Mouse (Mus musculus) adrenal gland, adult (tissue): ENCODE measurements around the gene Mydgf.

Source experiments
- DNase-seq, 2 experiments: peaks; one replicate each; pipeline ENCODE4 v3.0.0; 2022 to 2023; ENCODE audit warnings: low spot score in 1 of 2; ENCODE audit not compliant: inconsistent age in 2 of 2

Gene Mydgf

DNA sequence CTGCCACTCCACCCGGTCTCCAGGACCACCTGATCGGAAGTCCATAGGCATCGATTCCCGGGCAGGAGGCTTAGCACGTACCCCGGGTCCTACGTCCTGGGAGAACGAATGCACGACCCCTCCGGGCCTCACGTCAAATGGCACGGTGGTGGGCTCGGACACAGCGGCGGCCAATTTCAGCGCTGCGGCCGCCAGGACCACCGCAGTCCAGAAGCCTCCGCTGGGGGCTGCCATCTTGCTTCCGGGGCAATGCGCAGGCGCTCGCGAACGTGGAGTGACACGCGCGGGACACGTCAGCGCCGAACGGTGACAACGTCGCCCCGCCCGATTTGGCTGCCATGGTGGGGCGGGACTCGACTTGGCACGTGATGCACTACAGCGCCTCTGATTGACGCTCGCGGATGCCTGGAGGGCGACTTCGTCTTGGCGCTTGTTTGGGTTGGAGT lies at the start of gene Mydgf:
Gene Mydgf (minus strand): TSS at position 263 of the 446 bp plus-strand sequence.
- DNase-seq, result peak; percentile 96 to 98

DNA sequence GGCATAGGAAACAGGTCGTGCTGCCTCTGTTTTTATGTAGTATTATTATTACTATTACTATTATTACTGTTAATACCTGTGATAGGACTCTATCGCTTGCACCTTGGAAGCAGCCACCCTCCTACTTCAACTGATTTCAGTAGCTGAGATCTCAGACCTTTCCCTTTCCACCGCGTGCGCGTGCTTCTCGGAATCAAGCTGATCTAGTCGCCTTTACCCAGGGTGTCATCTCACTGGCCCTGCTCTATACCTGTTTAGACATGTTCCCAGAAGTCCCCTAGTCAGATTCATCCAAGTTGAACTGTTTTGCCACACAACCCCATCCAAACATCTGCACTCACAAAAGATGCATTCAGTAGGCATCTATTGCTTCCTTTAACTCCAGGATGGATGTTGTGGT lies 49.7 kb upstream of the Mydgf start:
- DNase-seq, result no peak

DNA sequence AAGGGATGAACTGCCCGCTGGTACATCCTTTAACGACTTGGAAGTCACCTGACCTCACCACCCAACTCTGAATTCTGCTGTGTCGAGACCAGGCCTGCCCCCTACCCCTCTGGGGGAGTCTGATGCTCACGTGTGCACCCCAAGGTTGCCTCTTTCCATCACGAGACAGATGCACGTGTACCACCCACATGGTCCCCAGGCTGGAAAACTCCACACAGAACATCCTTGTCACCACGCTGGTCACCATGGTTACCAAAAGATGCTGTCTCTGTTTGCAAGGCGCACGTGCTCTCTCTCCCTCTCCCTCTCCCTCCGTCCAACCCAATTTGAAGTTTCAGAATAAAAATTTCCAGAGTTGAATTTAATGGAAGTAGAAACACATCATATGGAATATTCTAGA lies 46.2 kb upstream of the Mydgf start:
- DNase-seq, result no peak

DNA sequence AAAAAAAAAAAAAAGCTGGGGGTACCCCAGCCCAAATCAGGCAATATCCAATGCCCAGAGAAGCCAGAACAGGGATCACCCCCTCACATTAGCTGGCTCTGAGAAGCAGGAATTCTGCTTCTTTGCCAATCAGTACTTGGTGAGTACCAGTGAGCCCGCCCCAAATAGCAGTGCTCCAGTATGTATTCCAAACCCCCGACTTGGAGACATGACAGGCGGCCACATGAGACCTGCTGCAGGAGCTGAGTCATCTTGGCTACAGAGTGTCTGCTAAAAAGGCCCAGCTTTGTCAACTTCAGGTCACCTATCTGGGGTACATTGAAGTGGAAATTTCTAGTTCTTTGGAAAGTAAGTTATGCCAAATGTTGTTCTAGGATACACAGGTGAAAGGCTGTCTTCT lies 42.8 kb upstream of the Mydgf start:
- no peak for DNase-seq

DNA sequence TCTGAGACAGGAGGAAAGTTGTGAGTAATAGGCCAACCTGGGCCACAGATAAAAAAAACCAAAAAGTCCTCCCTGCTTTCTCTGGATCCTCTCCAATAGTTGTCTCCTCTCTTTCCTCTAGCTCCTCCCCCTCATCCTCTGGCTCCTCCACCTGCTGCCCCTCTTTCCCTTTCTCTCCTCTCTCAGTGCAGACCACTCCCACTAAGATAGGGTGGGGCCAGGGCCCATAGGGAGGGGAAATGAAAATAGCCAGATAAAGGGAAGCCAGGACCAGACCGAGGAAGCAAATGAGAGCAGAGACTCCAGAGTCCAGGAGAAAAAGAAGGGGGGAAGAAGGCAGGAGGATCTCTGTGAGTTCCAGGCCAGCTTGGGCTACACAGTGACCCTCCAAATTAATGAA lies 41.2 kb upstream of the Mydgf start:
- no peak for DNase-seq

DNA sequence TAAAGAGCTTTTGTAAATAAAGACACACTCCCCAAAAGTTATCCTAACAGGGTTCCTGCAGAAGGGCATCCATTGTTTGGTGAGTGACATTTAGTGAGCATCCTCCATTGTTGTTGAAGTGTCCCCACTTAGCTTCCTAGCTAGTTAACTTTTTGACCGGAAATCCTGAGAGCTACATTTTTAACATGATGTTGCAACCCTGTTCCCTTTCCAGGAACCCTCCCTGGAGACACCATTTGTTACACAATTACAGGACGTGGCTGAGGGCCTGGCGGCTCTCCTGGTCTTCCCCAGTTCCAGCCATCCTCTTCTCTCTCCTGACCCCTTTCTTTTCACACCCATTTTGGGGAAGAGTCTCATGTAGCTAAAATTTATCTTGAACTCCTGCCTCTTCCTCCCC lies 36.1 kb upstream of the Mydgf start:
- DNase-seq, result peak; percentile 40 to 80

DNA sequence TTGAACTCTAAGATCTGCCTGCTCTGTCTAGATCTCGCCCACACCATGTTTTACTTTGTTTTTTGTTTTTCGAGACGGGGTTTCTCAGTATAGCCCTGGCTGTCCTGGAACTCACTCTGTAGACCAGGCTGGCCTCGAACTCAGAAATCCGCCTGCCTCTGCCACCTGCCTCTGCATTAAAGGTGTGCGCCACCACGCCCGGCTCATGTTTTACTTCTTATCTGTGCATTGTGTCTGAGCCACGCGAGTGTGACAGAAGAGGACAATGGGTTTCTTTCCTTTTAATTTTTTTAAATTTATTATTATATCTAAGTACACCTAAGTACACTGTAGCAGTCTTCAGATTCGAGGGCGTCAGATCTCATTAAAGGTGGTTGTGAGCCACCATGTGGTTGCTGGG lies 35.5 kb upstream of the Mydgf start:
- no peak for DNase-seq

DNA sequence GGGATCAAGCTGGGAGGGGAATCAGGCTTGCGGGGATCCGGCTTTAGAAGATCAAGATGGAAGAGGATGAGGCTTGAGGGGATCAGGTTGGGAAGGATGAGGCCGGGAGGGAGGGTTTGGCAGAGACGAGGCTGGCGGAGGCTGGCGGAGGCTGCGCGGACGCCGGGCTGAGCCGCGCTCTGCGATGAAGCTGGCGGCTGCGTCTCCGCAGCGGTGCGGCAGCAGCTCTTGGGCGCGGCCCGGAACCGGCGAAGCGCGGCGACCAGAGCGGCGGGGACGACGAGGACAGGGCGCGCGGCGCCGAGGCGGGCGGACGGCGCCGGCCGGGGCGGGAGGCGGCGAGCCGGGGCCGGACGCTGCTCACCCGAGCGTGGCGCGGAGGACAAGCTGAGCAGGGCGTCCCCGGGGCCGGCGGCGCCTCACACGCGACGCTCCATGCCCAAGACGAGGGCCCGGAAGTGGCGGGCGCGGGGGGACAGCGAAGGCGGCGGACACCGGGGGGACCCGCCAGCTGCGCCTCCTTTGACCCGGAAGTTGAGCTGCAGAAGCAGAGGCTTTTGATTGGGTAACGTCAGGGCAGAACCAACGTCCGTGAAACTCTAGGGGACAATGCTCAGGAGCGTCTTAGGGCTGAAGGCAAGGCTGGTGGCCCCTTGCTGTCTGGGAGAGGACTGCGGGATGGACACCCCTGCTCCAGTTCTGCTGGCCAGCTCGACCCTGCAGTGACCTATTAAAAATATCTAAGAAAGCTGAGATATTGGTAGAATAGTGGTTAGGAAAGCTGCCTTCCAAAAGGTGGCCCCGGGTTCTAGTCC lies 34.9 kb upstream of the Mydgf start, which contains the start of gene Dpp9:
Gene Dpp9 (minus strand): TSS at position 529 of the 815 bp plus-strand sequence.
- peak; percentile 95 to 97 for DNase-seq

DNA sequence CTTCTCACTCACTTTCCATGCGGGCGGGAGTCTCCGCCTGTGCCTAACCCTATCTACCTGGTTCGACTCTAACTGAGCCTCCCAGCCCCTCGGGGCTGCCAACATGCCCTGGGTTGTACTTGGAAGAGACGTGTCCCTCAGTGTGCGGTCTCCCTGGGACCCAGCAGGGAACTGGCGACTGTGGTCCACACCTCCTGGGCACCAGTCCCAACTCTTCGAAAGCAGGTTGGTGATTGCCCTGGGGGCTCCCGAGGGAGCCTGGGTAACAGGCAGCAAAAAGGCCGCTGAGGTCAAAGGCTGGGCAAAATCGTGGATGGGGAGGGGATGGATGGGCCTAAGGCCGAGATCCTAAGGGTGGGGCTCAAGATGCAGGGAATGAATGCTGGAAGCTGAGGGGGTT lies 34.0 kb upstream of the Mydgf start:
- DNase-seq, result peak in 1 of 2 experiments; percentile 63

DNA sequence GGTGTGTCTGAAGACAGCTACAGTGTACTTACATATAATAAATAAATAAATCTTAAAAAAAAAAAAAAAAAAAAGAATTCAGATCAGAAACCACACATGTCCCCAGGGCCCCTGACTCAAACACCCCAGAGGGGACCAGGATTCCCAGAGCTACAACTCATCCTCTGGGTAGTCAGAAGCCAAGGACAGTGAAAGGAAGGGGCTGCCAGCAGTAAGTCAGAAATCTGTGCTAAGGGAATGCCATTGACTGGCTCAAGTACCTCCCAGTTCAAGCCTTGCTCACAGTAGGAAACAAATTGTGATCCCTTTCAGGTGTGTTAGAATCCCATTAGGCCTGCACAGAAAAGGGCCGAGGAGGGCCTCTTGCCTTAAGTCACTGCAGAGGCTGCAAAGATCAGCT lies 30.5 kb upstream of the Mydgf start:
- DNase-seq, result peak in 1 of 2 experiments; percentile 63

DNA sequence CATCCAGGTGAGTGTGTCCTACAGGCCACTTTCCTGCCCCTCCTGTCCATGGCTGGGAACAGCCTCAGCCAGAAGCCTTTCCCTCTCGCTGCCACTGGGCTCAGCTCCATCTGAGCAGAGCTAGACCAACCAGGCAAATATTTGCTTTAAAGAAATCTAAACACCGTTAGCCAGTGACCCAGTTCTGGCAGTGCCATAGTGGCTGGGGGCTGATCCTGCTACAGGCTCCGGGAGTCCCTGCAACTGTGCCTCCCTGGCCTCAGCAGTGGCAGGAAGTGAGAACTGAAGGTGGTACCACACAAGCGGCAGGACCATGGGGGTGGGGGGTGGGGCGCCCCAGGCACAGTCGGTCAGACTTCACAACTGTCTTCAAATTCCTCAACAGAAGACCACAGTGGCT lies 29.0 kb upstream of the Mydgf start:
- no peak for DNase-seq

DNA sequence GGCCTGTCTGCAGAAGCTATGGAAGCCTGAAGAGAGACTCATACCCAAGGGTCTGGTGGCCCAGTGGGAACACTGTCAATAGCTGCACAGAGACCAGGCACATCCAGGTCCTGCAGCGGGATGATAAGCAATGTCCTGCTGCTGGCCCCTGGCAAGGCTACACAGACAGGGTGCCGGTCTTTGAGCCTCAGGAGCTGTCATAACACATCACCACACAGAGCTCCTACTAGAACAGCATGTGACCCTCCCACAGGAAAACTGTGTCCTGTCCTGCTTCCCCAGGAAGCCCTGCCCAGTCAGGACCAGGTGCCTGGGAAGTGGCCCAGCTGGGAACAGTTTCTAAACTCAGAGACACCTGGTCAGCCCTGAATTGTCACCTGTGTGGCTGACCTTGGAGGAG lies 27.4 kb upstream of the Mydgf start:
- DNase-seq, result no peak

DNA sequence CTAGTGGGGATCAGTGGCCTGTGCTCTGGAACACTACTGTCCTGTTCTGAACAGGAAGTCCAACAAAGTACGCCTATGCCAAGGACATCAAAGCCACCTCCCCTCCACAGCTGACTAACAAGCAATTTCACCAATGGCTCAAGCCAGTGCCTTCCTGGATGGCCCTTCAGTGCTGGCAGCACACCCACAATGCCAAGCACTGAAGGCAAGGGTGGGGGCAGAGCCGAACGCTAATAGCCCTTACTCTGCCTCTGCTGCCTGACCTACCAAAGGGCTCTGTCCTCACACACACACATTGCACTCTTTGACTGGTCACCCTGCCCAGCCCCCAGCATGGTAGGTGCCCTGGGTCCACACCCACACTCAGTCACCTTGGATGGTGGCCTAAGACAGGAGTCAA lies 25.1 kb upstream of the Mydgf start:
- DNase-seq, result no peak

DNA sequence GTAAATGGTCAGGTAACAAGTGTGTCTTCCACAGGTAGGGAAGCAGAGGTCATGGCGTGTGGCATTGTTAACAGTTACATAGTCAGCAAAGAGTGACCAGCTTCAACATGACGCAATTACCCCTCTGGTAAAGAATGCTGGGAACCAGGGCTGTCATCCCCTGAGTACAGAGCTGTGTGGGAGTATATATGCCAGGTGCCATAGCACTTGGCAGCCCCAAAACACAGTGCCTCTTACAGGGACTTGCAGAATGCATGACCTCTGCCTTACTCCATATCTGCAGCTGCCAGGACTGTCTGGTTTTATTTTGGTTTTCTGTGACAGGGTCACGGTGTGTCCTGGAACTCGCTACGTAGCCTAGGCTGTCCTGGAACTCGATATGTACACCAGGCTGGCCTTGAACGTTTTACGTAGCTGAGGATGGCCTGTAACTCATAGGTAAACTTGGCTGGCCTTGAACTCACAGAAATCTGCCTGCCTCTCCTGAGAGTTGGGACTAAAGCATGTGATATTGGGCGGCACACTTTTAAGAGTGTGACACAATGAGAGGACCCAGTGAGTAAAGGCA lies 24.3 kb upstream of the Mydgf start:
- DNase-seq, result no peak

DNA sequence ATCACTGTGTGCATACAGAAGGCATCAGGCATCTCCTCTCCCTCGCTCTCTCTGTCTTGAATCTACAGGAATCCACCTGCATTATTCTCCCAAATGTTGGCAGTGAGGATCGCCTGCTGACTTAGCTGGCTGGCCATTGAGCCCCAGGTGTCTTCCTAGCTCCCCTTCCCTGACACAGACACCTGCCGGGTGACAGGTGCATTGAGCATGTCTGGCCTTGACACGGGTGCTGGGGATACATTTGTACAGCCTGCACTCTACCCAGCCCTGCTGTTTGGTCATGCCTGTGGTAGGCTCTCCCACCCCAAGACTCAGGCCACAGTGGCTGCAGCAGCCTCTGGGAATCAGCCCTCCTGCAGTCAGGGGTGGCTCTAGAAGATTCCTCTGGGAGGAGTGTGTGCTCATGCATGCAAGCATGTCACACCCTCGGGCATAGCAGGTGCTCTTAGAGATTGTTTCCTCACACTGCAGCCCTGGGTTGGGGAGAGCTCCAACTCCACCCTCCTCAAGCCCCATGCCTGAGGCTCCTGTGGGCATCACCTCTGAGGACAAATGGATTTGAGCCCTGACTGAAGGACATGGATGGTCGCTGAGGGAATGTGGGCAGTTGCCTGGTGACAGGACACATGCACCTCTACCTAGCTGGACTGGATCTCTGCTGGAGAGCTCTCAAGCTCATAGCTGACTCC lies 23.4 kb upstream of the Mydgf start:
- DNase-seq, result no peak

DNA sequence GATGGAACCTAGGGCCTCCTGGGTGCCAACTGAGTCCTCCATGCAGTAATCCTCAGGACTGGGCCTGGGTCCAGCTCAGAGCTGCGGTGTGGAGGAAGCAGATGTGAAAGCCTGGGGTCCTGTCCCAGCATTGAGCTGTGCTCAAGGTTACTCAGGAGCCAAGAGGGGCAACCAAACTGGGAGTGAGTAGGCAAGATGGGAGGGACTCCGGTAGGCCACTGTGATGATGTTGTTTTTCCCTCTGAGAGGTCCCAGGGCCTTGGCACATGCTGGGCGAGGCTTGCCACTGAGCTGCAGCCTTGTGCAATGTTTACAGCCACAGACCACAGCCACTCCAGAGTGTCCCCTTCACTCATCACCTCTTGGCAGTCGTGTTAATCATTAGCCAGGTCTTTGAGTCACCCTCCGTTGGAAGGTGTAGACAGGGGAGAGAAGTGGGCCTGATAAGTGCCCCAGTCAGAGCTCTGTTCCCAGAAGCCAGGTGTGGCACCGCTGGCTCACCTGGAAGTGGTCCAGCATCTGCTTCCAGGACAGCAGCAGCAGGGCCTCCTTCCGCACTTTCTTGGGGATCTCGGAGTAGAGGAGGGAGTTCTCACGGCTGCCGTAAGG lies 22.7 kb upstream of the Mydgf start:
- DNase-seq, result no peak

DNA sequence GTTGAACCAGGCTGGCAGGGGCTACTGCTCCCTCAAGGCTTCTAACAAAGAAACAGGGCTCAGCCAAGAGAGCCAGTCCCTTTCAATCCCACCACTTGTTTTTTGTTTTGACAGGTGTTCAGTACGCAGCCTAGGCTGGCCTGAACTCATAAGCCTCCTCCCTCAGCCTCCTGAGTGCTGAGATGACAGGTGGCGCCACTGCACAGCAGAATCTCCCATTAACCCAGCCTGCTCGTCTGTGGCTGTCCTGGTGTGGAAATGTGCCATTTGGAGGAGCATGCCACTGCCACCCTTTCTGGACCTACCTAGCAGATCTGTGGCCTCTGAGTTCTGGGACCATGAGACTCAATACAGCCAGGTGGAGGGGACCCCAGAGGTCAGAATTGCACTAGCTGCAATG lies 20.0 kb upstream of the Mydgf start:
- no peak for DNase-seq

DNA sequence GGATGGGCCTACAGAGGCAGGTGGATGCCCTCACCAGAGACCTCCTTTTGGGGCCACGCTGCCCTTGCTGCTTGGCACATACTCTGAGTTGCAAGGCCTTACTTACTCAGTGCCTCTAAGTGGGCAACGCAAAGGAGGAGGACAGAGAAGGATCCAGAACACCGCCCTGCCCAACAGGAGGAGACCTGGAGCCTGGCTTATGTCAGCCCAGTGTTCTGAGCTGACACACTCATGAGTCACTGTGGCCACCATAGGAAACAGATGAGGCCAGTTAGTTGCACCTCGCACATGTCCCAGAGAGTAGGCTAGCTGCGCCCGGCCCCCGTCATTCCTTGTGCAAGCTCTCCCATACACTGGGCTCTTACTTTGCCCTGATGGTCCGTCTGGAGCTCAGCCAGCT lies 18.8 kb upstream of the Mydgf start:
- DNase-seq, result no peak

DNA sequence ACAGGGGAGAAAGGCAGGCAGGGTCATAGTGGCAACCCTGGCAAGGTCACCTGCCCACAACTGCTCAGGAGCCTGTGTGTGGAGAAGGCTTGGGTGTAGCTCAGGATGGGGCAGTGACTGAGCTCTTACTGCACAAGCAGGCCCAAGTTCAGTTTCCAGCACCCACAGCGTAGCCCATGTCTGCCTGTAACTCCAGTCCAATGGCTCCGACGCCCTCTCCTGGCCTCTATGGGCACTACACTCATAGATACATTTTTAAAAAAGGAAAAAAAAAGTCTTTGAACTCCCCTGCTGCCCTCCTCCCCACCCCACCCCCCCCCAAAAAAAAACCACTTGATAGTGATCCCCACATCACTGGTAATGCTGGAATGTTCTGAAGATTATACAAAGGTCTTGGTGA lies 17.9 kb upstream of the Mydgf start:
- no peak for DNase-seq

DNA sequence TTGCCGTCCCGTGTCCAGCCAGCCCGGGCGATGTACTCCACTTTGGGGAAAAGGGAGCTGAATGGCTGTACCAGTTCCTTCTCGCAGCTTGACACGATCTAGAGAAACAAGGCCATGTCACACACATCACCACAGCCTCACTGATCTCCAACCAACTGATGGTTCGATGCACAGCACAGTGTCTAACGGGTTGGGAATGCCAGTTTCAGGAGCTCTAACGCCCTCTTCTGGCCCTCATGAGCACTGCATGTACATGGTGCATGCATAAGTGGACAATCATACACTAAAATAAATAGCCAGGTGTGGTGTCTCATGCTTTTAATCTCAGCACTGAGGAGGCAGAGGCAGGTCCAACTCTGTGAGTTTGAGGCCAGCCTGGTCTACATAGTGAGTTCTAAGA lies 16.9 kb upstream of the Mydgf start:
- no peak for DNase-seq

DNA sequence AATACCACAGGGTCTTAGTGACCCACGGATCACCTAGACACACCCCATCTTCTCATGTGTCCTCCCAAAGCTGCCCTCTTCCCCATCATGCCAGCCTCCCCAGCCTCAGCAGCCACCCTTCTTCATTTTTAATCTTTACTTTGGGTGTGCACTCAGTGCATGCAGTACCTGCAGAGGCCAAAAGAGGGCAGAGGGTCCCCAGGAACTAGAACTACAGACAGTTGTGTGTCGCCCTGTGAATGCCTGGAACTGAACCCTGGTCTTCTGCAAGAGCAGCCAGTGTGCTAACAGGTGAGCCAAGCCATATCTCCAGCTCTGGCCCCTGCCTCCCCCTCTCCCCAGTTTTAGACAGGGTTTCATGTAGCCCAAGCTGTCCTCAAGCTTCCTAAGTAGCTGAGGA lies 13.1 kb upstream of the Mydgf start:
- no peak for DNase-seq

DNA sequence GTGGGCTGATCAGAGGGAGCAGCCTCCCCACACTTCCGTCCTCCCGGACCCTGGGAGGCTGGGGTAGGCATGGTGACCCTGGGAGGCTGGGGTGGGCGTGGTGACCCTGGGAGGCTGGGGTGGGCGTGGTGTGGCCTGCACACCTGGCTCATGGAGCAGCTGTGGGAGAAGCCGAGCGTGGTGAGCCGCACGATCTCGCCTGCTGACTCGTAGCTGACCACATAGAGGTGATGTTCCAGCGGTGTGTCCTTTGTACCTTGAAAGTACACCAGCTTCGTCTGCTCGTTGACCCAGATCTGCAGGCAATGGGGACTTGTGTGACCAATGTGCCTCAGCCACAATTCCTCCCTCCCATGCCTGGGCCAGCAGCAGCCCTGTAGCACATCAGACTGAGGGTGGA lies 11.0 kb upstream of the Mydgf start:
- no peak for DNase-seq
